Mouse (Mus musculus) cerebellum, postnatal 10 days (tissue): Measurements from ENCODE around the gene Sac3d1.

ENCODE experiments used
- DNase-seq, 2 experiments: peaks; one replicate each; pipeline ENCODE4 v3.0.0; 2021; ENCODE audit warnings: mixed read lengths in 2 of 2

Sac3d1 gene

GRCm38 (mm10) chr19:6118677-6119185 lies 281 bp upstream of the Sac3d1 start:
- DNase-seq, result peak; percentile 64

GRCm38 (mm10) chr19:6117346-6117985 lies 984 bp downstream of the Sac3d1 start:
- DNase-seq, result no peak

GRCm38 (mm10) chr19:6116113-6116850 lies 2.2 kb downstream of the Sac3d1 start:
- peak; percentile 45 to 47 for DNase-seq

GRCm38 (mm10) chr19:6113116-6113515 lies 5.3 kb downstream of the Sac3d1 start:
- no peak for DNase-seq

- no peak for DNase-seq
Observed at GRCm38 (mm10) chr19:6105586-6105985, 12.9 kb downstream of the Sac3d1 start, which contains the start of gene Naaladl1. Gene Naaladl1 (plus strand): TSS chr19:6105782.

- DNase-seq, result no peak
Observed at GRCm38 (mm10) chr19:6104476-6104875, 14.0 kb downstream of the Sac3d1 start.

GRCm38 (mm10) chr19:6102169-6102853 lies 16.1 kb downstream of the Sac3d1 start:
- DNase-seq, result no peak

- DNase-seq, result no peak
Observed at GRCm38 (mm10) chr19:6101186-6101585, 17.3 kb downstream of the Sac3d1 start.

- DNase-seq, result no peak
Observed at GRCm38 (mm10) chr19:6097847-6098246, 20.6 kb downstream of the Sac3d1 start.

- DNase-seq, result no peak
Observed at GRCm38 (mm10) chr19:6094119-6094518, 24.3 kb downstream of the Sac3d1 start, which contains the start of gene AC131692.1. Gene AC131692.1 (plus strand): TSS chr19:6094419.

GRCm38 (mm10) chr19:6088841-6089240 lies 29.6 kb downstream of the Sac3d1 start:
- no peak for DNase-seq

- peak; percentile 65 to 71 for DNase-seq
Observed at GRCm38 (mm10) chr19:6085417-6085879, 33.0 kb downstream of the Sac3d1 start.

- peak; percentile 98 for DNase-seq
Observed at GRCm38 (mm10) chr19:6084478-6085248, 33.8 kb downstream of the Sac3d1 start, which contains the start of the genes Zfpl1 and Cdca5. Gene Zfpl1 (minus strand): TSS chr19:6084956. Gene Cdca5 (plus strand): TSS chr19:6084983.

- no peak for DNase-seq
Observed at GRCm38 (mm10) chr19:6082156-6082555, 36.3 kb downstream of the Sac3d1 start, which contains the start of gene Gm28374. Gene Gm28374 (minus strand): TSS chr19:6082256.

GRCm38 (mm10) chr19:6079983-6080480 lies 38.4 kb downstream of the Sac3d1 start, which contains the start of gene Tmem262:
Gene Tmem262 (plus strand): TSS chr19:6080033.
- DNase-seq, result no peak

GRCm38 (mm10) chr19:6076564-6077393 lies 41.7 kb downstream of the Sac3d1 start, which contains the start of gene Vps51:
Gene Vps51 (minus strand): TSS chr19:6077231.
- DNase-seq, result peak; percentile 86 to 90

GRCm38 (mm10) chr19:6073889-6074288 lies 44.6 kb downstream of the Sac3d1 start:
- no peak for DNase-seq

- no peak for DNase-seq
Observed at GRCm38 (mm10) chr19:6071261-6071660, 47.2 kb downstream of the Sac3d1 start.

- DNase-seq, result peak; percentile 65 to 68
Observed at GRCm38 (mm10) chr19:6070571-6071250, 47.7 kb downstream of the Sac3d1 start.

- no peak for DNase-seq
Observed at GRCm38 (mm10) chr19:6069851-6070250, 48.6 kb downstream of the Sac3d1 start.
